Mouse (Mus musculus): ENCODE measurements around the gene Atat1. TPM values are rescaled to one million over a fixed set of nuclear protein-coding genes. Genes with fewer than 3 reads are reported as not detected.
"Not testable (repeated sequence)": the region's sequence is repeated elsewhere in the genome, so short reads cannot be mapped to it uniquely, and the experiment has no call there.

The Atat1 gene
- 357 and 369 TPM in 2 replicates for polyA plus RNA-seq (2015; fragmentation: Nextera tagmentation; extraction: Ambion mirVana)

DNA sequence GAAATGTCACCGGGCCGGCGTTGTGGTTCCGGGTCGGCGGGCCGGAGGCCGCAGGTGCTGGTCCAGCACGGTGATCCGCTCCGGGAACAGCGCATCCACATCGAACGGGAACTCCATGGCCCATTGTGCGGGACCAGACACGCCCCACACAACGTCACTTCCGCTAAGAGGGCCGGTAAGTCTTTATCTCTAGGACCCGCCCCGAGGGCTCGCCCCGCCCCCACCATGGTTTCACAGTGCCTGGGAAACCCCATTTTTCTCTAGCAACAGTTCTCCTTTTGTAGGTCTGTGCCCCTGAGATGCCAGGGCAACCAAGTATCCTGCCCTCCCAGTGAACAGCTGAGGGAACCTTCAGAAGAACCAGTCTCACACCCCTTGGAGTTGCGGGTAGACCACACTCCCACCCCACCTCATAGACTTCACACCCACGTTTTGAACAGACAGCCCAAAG, at the start of gene Atat1:
Gene Atat1 (minus strand): TSS at position 157 of the 451 bp plus-strand sequence.
- H3K27ac ChIP-seq (replicated peaks), result peak within 1 kb of the TSS; percentile 90

DNA sequence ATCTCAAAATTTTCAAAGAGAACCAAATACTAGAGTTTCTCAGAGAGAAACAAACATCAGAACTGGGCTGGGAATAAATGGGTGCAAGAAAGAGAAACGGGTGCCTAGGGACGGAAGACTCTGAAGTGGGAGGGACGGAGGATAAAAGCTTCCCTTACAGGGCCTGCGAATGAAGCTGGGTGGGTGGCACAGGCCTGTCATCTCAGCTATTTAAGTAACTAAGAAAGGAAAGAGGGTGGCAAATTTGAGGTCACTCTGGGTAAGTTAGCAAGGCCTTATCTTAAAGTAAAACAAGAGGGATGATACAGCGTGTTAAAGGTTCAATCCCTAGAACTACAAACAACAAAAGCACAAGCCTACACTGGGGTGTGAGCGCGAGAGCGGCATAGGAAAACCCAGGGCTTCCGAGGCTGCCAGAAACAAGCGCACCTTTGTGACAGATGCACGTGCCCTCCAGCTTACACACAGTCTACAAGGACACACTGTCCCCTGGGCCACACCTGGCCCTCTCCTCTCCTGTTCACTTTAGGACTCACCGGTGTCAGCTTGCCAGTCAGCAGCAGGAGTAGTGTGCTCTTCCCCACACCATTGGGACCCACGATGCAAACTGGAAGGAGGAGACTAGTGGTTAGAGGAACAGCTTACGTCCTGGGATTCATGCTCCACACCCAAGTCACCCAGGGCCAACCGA, 48.8 kb upstream of the Atat1 start:
- H3K36me3 ChIP-seq, result peaks cover 90% of the 10 kb centered on the region
- no peaks in the 10 kb centered on the region for H3K9me3 ChIP-seq
- WGBS, result 94% methylated on average over 15 of the region's 15 CpGs
- no peak overlapping the region for H3K27ac ChIP-seq (replicated peaks)
- H3K4me1 ChIP-seq (replicated peaks), result no peaks in the 10 kb centered on the region
- H3K27me3 ChIP-seq, result no peaks in the 10 kb centered on the region
- H3K9ac ChIP-seq, result no peak overlapping the region
- H3K4me3 ChIP-seq, result no peak overlapping the region
- no peak for ATAC-seq (ENCODE audit: low read depth)
- no peak overlapping the region for H3K4me2 ChIP-seq

More for the DNA sequence above, at the start of gene Atat1:
- Histone ChIP-seq H3K36me3 (peaks cover 57% of the 10 kb centered on the region), H3K9ac (peak within 1 kb of the TSS; percentile 90), H3K4me2 (peak within 1 kb of the TSS; percentile 76), H3K9me3 (no peaks in the 10 kb centered on the region), H3K4me1 (replicated peaks) (peaks cover 39% of the 10 kb centered on the region), H3K27me3 (no peaks in the 10 kb centered on the region), H3K4me3 (peak within 1 kb of the TSS; percentile 61)
- 3% methylated on average over 25 of the region's 25 CpGs for WGBS
- peak; percentile 91 for ATAC-seq (ENCODE audit: low read depth)

DNA sequence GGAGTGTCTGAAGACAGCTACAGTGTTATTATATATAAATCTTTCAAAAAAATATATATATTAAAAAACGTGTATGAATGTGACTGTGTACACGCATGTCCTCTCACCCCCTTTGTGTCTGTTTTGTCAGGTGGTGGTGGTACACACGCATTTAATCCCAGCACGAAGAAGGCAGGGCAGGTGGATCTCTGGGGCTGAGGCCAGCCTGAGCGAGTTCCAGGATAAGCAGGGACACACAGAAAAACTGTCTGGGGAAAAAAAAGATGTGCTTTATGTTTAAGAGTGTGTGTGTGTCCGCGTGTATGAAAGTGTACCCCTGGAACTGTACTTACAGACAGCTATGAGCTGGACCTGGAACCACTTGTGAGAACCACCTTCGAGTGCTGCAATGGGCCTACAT, 44.8 kb upstream of the Atat1 start:
- no peaks in the 10 kb centered on the region for H3K4me1 ChIP-seq (replicated peaks)
- H3K9me3 ChIP-seq, result no peaks in the 10 kb centered on the region
- H3K4me3 ChIP-seq, result no peak overlapping the region
- peaks cover 50% of the 10 kb centered on the region for H3K36me3 ChIP-seq
- no peak overlapping the region for H3K4me2 ChIP-seq
- no peak for ATAC-seq (ENCODE audit: low read depth)
- no peak overlapping the region for H3K9ac ChIP-seq
- H3K27me3 ChIP-seq, result no peaks in the 10 kb centered on the region
- H3K27ac ChIP-seq (replicated peaks), result no peak overlapping the region
- 80% methylated on average over 8 of the region's 8 CpGs for WGBS

DNA sequence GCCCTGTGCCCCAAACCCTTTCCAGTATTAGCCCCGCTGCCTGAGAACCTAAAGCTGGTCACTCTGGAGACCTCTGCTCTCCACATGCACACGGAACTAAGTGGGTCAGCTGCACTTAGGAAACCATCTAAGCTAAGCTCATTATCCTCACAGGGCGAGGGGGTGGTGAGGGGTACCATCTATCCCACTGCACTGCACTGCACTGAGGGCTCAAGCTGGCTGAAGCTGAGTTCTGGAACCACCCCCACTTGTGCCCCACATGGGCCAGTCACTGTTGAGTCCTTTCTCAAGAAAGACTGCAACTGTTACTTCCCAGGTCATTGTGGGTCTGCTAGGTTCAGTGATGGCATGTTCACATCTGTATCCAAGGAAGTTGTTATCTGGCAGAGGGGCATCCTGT, 42.7 kb upstream of the Atat1 start:
- H3K4me3 ChIP-seq; H3K27me3 ChIP-seq; H3K9ac ChIP-seq; H3K27ac ChIP-seq (replicated peaks); H3K9me3 ChIP-seq; H3K4me2 ChIP-seq; H3K4me1 ChIP-seq (replicated peaks): not testable (repeated sequence)
- peaks cover 29% of the 10 kb centered on the region for H3K36me3 ChIP-seq
- 76% methylated on average over 3 of the region's 3 CpGs for WGBS
- ATAC-seq (ENCODE audit: low read depth), result 0 out of 2 replicates have a peak, but pooled peaks have one; percentile 15

DNA sequence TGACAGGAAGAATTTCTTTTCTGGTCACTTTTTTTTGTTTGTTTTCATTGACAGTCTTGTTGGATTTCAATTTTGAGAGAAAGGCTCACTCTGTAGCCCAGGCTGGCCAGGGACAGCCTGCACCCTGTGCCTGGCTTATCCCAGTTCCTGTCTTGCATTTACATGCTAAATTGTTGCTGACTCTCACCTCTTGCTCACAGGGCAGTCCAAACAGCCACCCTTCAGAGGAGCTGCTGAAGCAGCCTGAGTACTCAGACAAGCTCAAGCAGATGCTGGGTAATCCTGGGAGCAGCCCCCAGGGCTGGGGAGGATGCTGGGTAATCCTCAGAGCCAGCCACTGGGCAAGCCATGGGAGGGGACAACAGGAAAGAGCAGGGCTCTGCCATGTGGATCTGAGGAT, 41.1 kb upstream of the Atat1 start:
- H3K27me3 ChIP-seq; H3K4me3 ChIP-seq; H3K9me3 ChIP-seq; H3K4me2 ChIP-seq; ATAC-seq (ENCODE audit: low read depth); H3K4me1 ChIP-seq (replicated peaks); H3K27ac ChIP-seq (replicated peaks); H3K9ac ChIP-seq: not testable (repeated sequence)
- peaks cover 13% of the 10 kb centered on the region for H3K36me3 ChIP-seq

DNA sequence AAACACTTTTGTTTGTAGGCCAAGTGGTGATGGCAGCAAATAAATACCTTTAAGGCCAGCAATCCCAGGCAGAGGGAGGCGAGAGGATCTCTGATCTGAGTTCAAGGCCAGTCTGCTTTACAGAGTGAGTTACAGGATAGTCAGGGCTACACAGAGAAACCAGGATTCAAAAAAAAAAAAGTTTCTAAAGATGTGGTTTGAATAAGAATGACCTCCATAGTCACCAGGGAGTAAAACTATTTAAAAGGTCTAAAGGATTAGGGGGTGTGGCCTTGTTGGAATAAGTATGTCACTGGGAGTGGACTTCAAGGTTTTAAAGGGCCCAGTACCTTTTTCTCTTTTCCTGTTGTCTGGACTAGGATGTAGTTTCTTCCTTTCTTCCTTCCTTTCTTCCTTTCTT, 30.1 kb upstream of the Atat1 start:
- no peaks in the 10 kb centered on the region for H3K4me1 ChIP-seq (replicated peaks)
- no peak overlapping the region for H3K4me3 ChIP-seq
- ATAC-seq (ENCODE audit: low read depth), result no peak
- no peaks in the 10 kb centered on the region for H3K9me3 ChIP-seq
- H3K36me3 ChIP-seq, result no peaks in the 10 kb centered on the region
- H3K4me2 ChIP-seq, result no peak overlapping the region
- no peaks in the 10 kb centered on the region for H3K27me3 ChIP-seq
- no peak overlapping the region for H3K9ac ChIP-seq
- WGBS, result 64% methylated on average over 1 of the region's 1 CpGs
- no peak overlapping the region for H3K27ac ChIP-seq (replicated peaks)

DNA sequence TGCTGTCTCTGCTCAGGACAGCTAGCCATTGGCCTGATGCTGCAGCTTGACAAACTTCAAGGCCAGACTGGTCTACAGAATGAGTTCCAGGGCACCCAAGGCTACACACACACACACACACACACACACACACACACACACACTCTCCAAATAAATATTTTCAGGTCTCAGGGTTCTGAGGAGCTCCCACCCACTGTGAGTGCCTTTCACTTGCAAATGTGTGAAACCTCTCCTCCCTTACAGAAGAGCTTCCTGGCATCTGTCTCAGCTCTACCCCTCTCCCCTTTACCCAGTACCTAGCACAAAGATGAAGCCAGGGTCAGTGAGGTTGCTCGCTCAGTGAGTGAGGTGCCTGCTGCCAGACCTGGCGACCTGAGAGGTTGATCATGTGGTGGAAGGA, 29.2 kb upstream of the Atat1 start:
- 46% methylated on average over 2 of the region's 2 CpGs for WGBS
- H3K4me2 ChIP-seq, result no peak overlapping the region
- no peak overlapping the region for H3K9ac ChIP-seq
- no peaks in the 10 kb centered on the region for H3K36me3 ChIP-seq
- no peak overlapping the region for H3K27ac ChIP-seq (replicated peaks)
- H3K4me3 ChIP-seq, result no peak overlapping the region
- no peaks in the 10 kb centered on the region for H3K27me3 ChIP-seq
- no peaks in the 10 kb centered on the region for H3K9me3 ChIP-seq
- no peak for ATAC-seq (ENCODE audit: low read depth)
- no peaks in the 10 kb centered on the region for H3K4me1 ChIP-seq (replicated peaks)

DNA sequence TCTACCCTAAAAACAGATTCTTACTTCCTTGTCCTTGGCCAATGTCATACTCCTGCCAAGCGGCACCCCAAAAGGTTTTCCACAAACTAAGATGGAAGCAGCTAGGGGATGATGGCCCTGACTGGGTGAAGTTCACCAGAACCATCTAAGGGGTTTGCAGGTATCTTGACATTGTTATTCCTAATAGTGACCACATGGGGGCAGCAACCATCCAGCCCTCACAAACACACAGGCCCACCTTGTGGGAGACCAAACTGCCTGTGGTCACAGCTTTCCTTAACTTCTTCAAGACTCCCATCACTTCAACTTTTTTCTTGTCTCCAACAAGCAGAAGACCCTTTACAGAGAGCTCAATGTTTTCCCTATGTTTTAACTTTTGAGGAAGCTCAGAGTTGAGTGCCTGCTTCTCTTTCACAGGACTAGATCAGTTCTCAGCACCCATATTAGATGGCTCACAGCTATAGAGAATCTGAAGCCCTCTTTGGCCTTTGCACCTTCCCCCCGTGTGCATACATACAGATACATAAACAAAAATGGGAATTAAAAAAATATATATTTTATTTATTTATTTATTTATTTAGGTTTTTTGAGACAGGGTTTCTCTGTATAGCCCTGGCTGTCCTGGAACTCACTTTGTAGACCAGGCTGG, 27.9 kb upstream of the Atat1 start:
- H3K27ac ChIP-seq (replicated peaks), result no peak overlapping the region
- H3K4me2 ChIP-seq, result no peak overlapping the region
- no peaks in the 10 kb centered on the region for H3K4me1 ChIP-seq (replicated peaks)
- peak; percentile 67; the same call in 1 of the 2 replicates for ATAC-seq (ENCODE audit: low read depth)
- H3K27me3 ChIP-seq, result no peaks in the 10 kb centered on the region
- no peaks in the 10 kb centered on the region for H3K36me3 ChIP-seq
- 48% methylated on average over 2 of the region's 2 CpGs for WGBS
- H3K4me3 ChIP-seq, result no peak overlapping the region
- no peaks in the 10 kb centered on the region for H3K9me3 ChIP-seq
- H3K9ac ChIP-seq, result no peak overlapping the region

DNA sequence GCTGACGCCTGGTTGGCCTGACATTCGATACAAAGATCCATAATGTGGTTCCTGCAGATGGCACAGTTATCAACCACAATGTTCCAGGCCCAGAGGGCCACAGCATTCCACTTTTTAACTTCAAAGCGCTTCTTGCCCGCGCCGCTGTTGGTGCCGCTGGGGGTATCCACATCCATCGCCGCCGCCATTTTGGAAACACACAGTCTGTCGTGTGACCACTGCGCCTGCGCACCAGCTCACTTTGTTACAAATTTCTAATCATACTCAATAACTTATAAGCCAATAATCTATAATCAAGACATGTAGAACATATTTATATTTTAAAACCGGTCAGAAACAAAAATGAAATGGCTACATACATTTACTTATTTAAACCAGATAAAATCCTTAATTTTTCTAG, 25.9 kb upstream of the Atat1 start:
- not testable (repeated sequence) for ATAC-seq (ENCODE audit: low read depth); H3K4me2 ChIP-seq; H3K9me3 ChIP-seq; H3K4me1 ChIP-seq (replicated peaks); H3K27ac ChIP-seq (replicated peaks); H3K27me3 ChIP-seq; H3K4me3 ChIP-seq; H3K36me3 ChIP-seq; H3K9ac ChIP-seq
- 90% methylated on average over 14 of the region's 14 CpGs for WGBS

DNA sequence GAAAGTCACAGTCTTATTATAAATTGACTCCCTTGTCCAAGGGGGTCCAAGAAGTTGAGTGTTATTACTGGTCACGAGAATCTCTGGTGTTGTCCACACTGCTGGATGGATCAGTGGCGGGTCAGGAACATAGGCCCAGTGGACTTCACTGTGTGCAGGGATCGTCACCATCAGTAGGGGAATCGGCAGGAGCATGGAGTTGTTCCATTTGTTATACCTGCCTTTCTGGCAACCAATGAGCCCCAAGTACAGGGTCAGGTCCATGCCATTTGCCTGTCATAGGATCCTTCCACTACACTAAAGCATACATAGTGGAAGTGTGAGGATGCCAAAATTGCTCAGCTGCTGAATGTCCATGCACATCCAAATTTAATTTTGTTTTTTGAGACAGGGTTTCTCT, 22.7 kb upstream of the Atat1 start:
- Histone ChIP-seq H3K4me1 (replicated peaks) (no peaks in the 10 kb centered on the region), H3K4me3 (no peak overlapping the region), H3K36me3 (peaks cover 41% of the 10 kb centered on the region), H3K27ac (replicated peaks) (no peak overlapping the region), H3K9me3 (no peaks in the 10 kb centered on the region), H3K4me2 (no peak overlapping the region), H3K9ac (no peak overlapping the region), H3K27me3 (no peaks in the 10 kb centered on the region)
- no peak for ATAC-seq (ENCODE audit: low read depth)
- WGBS, result 88% methylated on average over 4 of the region's 4 CpGs

DNA sequence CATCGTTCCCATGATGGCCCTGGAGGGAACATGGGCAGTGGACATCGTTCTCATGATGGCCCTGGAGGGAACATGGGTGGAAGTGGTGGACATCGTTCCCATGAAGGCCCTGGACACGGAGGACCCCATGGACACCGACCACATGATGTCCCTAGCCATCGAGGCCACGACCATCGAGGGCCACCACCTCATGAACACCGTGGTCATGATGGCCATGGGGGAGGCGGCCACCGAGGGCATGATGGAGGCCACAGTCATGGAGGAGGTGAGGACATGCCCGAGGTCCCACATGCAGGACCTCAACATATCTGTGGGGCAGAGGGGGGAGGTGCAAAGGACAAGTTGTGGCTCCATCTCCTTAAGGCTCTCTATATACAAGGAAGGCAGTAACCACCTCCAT, 20.8 kb upstream of the Atat1 start:
- Histone ChIP-seq H3K4me3 (no peak overlapping the region), H3K9ac (no peak overlapping the region), H3K27ac (replicated peaks) (no peak overlapping the region), H3K4me1 (replicated peaks) (no peaks in the 10 kb centered on the region), H3K36me3 (peaks cover 59% of the 10 kb centered on the region), H3K27me3 (no peaks in the 10 kb centered on the region), H3K9me3 (no peaks in the 10 kb centered on the region), H3K4me2 (no peak overlapping the region)
- ATAC-seq (ENCODE audit: low read depth), result no peak
- WGBS, result 96% methylated on average over 12 of the region's 12 CpGs

DNA sequence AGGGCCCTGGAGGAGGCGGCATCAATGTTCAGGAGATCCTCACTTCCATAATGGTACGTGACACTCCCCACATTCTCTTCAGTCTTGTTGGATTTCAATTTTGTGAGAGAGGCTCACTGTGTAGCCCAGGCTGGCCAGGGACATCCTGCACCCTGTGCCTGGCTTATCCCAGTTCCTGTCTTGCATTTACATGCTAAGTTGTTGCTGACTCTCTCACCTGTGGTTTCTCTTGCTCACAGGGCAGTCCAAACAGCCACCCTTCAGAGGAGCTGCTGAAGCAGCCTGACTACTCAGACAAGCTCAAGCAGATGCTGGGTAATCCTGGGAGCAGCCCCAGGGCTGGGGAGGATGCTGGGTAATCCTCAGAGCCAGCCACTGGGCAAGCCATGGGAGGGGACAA, 19.7 kb upstream of the Atat1 start:
- no peak for ATAC-seq (ENCODE audit: low read depth)
- H3K4me3 ChIP-seq, result no peak overlapping the region
- H3K36me3 ChIP-seq, result peaks cover 70% of the 10 kb centered on the region
- no peak overlapping the region for H3K4me2 ChIP-seq
- H3K4me1 ChIP-seq (replicated peaks), result no peaks in the 10 kb centered on the region
- 97% methylated on average over 2 of the region's 2 CpGs for WGBS
- no peak overlapping the region for H3K27ac ChIP-seq (replicated peaks)
- H3K27me3 ChIP-seq, result no peaks in the 10 kb centered on the region
- no peak overlapping the region for H3K9ac ChIP-seq
- H3K9me3 ChIP-seq, result no peaks in the 10 kb centered on the region

DNA sequence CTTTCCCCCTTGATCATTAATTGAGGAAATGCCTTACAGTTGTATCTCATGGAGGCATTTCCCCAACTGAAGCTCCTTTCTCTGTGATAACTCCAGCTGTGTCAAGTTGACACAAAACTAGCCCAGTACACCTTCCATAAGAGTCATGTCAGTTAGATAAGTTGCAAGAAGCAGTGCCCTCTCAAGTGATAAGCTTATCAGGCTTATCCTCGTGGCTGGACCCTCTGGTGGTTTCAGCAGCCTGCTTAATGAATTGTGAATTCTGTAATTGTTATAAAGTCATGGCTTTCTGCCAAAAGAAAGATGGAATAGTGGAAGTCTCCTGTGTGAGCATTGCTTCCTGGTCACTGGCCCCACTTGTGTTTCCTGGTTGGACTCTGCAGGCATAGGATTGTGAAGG, 17.6 kb upstream of the Atat1 start:
- Histone ChIP-seq H3K4me2 (no peak overlapping the region), H3K9ac (no peak overlapping the region), H3K4me1 (replicated peaks) (peaks cover 4% of the 10 kb centered on the region), H3K36me3 (peaks cover 84% of the 10 kb centered on the region), H3K4me3 (no peak overlapping the region), H3K27me3 (no peaks in the 10 kb centered on the region), H3K9me3 (no peaks in the 10 kb centered on the region), H3K27ac (replicated peaks) (no peak overlapping the region)
- WGBS, result 67% methylated on average over 1 of the region's 1 CpGs
- no peak for ATAC-seq (ENCODE audit: low read depth)

Measured in neural tube, embryonic 13.5 days (tissue).